7 mouse cellular contexts compared by ENCODE assay signal in genomic region chr7:19119631-19120429, GRCm38 (mm10). TPM values are rescaled to one million over a fixed set of nuclear protein-coding genes. Genes with fewer than 3 reads are reported as not detected.
DNase-seq lines count a peak whose midpoint lies in the region; ATAC-seq lines count a peak whose summit lies in the region.

Fbxo46 (plus strand) TSS chr7:19119859.

- peak within 1 kb of the TSS; percentile 67 for H3K4me3 ChIP-seq in intestine, embryonic 15.5 days (replicated peaks)
- peak within 1 kb of the TSS; percentile 82 for H3K4me3 ChIP-seq in midbrain, embryonic 10.5 days

- intact Hi-C loops in gastrocnemius, postnatal 36 days (cut with DNase I): loop anchor here (2.0 kb wide), 1 partner anchor 25 kb away; the partner anchor contains the start of gene Six5
- intact Hi-C loops in left cerebral cortex, postnatal 25 days (cut with DNase I): loop anchor here (2.0 kb wide), 1 partner anchor 25 kb away; the partner anchor contains the start of gene Six5

- WGBS in intestine, embryonic 15.5 days: 2% methylated on average over 34 of the region's 34 CpGs
- 3% methylated on average over 34 of the region's 34 CpGs for WGBS in midbrain, embryonic 10.5 days

- H3K9ac ChIP-seq in intestine, embryonic 15.5 days: peak within 1 kb of the TSS; percentile 73

- H3K4me2 ChIP-seq in intestine, embryonic 15.5 days (replicated peaks): peak within 1 kb of the TSS; percentile 76

- H3K36me3 ChIP-seq in intestine, embryonic 15.5 days: no peaks in the 10 kb centered on the region
- H3K36me3 ChIP-seq in midbrain, embryonic 10.5 days: peaks cover 5% of the 10 kb centered on the region; the same call in 1 of the 2 replicates

- peak; percentile 97 for ATAC-seq in intestine, embryonic 15.5 days

- H3K4me1 ChIP-seq in intestine, embryonic 15.5 days (replicated peaks): peaks cover 6% of the 10 kb centered on the region
- H3K4me1 ChIP-seq in midbrain, embryonic 10.5 days: peaks cover 24% of the 10 kb centered on the region

- H3K9me3 ChIP-seq in intestine, embryonic 15.5 days: no peaks in the 10 kb centered on the region
- H3K9me3 ChIP-seq in midbrain, embryonic 10.5 days (replicated peaks): peaks cover 14% of the 10 kb centered on the region

- H3K27ac ChIP-seq in intestine, embryonic 15.5 days: no peak within 1 kb of the TSS
- peak within 1 kb of the TSS; percentile 86 for H3K27ac ChIP-seq in midbrain, embryonic 10.5 days (replicated peaks)

- H3K27me3 ChIP-seq in intestine, embryonic 15.5 days (replicated peaks): no peaks in the 10 kb centered on the region
- peaks cover 18% of the 10 kb centered on the region for H3K27me3 ChIP-seq in midbrain, embryonic 10.5 days (ENCODE audit: low read depth, poor library complexity, severe bottlenecking)

- peak; percentile 95 for DNase-seq in adrenal gland, adult 2 months
- peak; percentile 95 for DNase-seq in embryo, embryonic 11.5 days (ENCODE audit: low read depth, low spot score)
- peak; percentile 78 to 88 for DNase-seq in gastrocnemius, postnatal 36 days
- peak; percentile 89 to 99 for DNase-seq in left cerebral cortex, postnatal 25 days (ENCODE audit: low spot score in 2 of 2)
- peak; percentile 92 for DNase-seq in midbrain, embryonic 10.5 days (ENCODE audit: low spot score)
- peak; percentile 85 for DNase-seq in right cerebral cortex, postnatal 4 days

RNA-seq across cellular contexts. Expression of gene Fbxo46, which starts in this region (rescaled TPM):
- 10 to 100 TPM; 11.9 to 12.8 TPM for total RNA-seq in adrenal gland, adult 2 months (2021)
- 12.8 and 13.5 TPM in 2 replicates for polyA plus RNA-seq in adrenal gland, adult 2 months (2012; rRNA removed)
- total RNA-seq in gastrocnemius, postnatal 36 days (2021): 1 to 10 TPM; 2.0 to 2.8 TPM
- 10.5 and 12.8 TPM in 2 replicates for polyA plus RNA-seq in intestine, embryonic 15.5 days (2015; fragmentation: Nextera tagmentation; extraction: Ambion mirVana)
- total RNA-seq in left cerebral cortex, postnatal 25 days (2021): 10 to 100 TPM; 12.5 to 14.4 TPM
- 17.6 and 19.4 TPM in 2 replicates for polyA plus RNA-seq in midbrain, embryonic 10.5 days (2016; fragmentation: Nextera tagmentation; extraction: Ambion mirVana)
